Mouse (Mus musculus) adrenal gland, adult 2 months (tissue): ENCODE data around the gene Tmem236. TPM values are rescaled to one million over a fixed set of nuclear protein-coding genes. Genes with fewer than 3 reads are reported as not detected.

Source experiments
- DNase-seq: peaks from one replicate; pipeline ENCODE4 v3.0.0; 2021
- long read RNA-seq: library from polyadenylated mRNA; stranded (forward); transcript quantifications from one replicate; pipeline ENCODE4 v2.0.0, GENCODE M21; 2021
- polyA plus RNA-seq: library from polyadenylated mRNA; depleted of rRNA; stranded (reverse); fragments of >200 nt; gene quantifications from 2 replicates; pipeline ENCODE4 v1.2.3, GENCODE M21; 2012; rRNA removed
- total RNA-seq, 2 experiments: library from RNA; stranded (reverse); gene quantifications; 2 replicates each; pipeline ENCODE4 v1.2.3; 2021

The Tmem236 gene
- total RNA-seq (not detected), polyA plus RNA-seq (0.02 TPM in 1 of 2 replicates, not detected in the other)
- long read RNA-seq = 0 reads

DNA sequence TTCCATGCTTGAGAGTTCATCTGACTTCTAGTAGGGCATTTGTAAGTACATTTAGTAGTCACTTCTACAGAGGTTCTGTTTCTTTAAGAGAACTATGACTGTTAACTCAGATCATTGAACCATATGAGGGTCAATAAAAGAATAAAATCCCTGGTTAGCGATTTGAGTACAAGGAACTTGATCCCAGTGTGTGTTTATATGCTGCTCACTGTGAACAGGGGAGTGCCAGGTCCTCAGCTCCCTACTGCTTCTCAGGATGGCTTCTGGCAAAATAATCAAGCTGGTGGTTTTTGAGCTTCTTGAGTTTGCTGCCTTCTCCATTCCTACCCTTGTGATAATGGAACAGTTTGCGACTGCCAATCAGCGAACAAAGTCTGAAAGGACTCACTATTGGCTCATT lies at the start of gene Tmem236:
Gene Tmem236 (plus strand): TSS at position 190 of the 400 bp plus-strand sequence.
- no peak for DNase-seq

DNA sequence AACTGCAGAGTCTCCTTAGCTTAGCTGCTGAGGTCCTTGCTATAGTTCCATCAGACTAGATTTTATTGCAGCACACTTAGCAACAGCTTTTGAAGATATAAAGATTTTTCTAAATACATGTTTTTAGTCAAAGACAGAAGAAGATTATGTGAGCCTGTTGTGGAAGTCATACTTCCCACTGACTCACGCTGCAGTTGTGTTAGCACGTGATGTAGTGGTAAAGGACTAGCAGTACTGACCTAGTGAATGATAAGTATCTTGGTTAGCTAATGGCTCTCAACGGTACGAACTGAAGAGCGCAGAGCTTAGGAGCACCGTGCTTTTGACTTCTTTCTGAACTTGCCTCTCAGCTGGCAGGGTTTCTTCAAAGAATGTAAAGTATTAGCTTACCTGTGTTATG lies 47.9 kb upstream of the Tmem236 start:
- no peak for DNase-seq

DNA sequence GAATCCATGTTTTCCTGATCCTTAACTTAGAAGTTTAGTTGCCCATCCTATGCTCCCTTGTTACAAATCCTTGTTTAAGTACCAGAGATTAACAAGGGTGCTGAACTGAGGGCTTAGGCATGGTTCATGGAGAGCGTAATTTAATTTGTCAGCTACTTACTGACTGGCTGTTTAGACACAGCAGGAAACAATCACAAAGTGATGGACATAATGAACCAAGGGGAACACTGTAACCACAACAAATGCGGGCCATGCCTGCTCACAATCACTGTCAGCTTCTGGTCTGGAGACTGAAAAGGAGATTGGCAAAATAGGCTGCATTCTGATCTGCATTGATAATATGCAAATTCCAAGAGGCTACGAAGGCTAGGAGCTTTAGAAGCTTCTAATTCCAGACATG lies 46.7 kb upstream of the Tmem236 start:
- DNase-seq = no peak

DNA sequence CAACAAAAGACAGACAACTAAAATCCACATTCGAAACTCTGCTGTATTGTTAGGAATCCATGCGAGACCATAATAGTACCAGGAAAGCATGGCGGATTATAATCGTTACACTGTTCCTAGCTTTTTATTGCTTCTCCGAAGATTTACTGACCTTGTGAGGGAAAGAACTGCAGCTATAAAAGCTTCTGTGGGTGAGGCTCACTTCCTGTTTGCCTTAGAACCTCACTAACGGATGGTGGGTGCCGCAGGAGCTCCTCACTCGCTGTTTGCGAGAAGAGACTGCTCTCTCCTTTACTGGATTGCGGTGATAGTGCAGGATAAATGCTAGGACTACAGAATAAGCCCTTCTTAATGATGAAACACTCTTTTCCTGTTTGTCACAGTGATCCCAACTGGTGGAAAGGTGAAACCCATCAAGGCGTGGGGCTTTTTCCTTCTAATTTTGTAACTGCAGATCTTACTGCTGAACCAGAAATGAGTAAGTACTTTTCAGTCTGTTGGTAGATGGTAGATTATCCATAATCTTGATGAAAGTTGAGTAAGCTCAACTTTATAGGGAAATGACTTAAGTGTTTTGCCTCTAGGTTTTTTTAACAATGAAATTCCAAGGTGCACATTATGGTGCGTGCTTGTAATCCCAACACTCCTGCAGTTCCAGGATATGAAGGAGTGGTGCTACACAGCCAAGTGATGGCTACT lies 43.5 kb upstream of the Tmem236 start:
- DNase-seq = no peak

DNA sequence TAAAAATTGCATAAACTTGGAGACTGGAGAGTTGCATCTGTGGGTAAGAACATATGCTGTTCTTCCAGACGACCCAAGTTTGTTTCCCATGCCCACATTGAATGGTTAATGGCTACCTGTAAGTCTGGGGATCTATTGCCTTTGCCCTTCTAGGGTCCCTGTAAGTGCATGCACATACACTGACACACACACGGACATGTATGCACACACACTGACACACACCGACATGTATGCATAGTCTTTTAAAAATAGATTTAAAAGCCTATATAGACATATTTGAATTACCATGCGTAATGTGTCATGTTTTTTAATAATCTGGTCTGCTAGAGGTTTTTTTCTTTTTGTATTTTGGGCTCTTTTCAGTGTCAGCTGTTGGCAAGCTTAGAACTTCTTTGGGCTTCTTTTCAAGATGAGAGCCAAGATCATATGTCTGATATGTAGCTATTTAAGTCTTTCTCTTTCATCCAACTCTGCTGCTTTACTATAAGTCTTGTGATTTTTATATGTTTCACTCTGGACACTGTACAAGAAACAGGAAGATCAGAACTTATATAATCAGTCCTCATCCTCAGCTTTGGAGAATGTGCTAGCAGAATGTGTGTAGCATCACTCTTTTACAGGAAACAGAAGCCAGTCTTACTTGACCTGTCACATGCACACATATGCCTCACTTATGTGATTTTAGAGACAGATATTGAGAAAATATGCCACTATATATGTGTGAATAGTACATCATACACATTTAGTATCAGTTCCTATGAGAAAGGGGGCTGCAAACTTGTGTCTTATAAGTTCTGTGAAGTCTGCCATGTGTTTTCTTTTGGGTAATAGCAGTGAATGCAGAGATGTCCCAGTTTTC lies 41.6 kb upstream of the Tmem236 start:
- no peak for DNase-seq

DNA sequence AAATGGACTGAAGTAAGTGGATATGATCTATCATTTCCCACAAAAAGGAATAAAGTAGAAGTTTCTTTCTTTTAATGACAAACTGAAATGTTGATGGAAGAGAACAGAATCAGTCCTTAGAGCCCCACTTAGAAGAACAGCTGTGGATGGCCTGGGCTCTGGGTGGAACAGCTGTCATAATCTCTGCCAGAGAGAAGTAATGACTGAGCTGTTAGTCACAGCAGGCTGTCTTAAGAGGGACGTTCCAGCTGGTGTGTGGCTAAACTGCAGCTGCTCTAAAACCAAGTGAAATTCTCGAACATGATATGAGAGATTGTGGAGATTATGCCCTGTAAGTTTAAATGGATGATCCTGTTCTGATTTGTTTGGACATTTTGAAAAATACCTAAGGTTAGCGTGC lies 37.4 kb upstream of the Tmem236 start:
- DNase-seq = no peak

DNA sequence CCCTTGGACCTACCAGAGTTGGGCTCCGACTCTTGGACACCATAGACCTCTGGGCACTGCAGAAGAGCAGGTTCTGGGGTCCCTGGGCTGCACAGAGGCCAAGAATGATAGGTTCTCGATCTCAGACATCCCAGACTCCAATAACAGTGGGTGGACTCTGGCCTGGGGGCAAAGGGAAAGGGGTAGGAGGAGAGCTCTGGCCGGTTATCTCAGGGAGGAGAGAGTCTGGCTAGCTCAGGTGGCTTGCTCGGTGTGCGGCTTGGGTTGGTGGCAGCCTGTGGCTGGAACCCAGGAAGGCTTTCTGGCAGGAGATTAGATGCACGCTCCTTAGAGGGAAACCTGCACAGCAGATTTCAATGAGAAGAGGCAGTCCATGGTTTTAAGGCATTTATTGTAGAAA lies 34.7 kb upstream of the Tmem236 start:
- DNase-seq = no peak

DNA sequence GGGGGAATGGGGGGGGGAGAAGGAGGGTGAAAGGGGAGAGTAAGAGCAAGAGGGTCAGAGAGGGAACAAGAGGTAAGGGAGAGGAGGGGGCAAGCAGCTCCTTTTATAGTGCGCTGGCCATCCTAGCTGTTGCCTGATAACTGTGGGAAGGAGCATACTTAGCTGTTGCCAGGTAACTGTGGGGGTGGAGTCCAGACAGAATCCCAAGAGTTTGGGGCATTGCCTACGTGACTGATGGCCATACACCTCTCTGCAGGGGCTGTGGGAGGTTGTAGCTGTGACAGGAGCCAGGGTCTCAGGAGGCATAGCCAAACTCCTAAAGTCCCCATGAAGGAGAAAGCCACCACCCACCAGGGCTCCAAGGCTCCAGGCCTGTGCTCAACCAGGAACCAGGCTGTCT lies 34.3 kb upstream of the Tmem236 start:
- DNase-seq = no peak

DNA sequence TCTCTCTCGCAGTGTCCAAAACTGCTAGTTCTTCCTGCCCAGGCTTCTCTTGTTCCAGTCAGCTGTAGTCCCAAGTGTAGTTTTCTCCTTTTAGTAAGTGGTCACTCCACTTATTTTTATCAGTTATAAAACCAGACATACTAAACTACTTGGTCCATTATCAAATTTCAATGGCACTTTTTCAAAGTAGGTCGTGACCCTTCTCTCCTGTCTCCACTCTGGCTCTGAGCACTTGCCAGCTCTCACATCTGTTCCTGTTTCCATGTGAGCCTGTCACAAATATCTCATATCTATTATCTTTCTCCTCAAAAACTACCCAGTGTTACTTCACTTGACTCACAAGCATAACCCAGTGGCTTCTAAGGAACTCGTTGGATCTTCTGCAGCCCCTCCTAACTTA lies 29.0 kb upstream of the Tmem236 start:
- DNase-seq = no peak

DNA sequence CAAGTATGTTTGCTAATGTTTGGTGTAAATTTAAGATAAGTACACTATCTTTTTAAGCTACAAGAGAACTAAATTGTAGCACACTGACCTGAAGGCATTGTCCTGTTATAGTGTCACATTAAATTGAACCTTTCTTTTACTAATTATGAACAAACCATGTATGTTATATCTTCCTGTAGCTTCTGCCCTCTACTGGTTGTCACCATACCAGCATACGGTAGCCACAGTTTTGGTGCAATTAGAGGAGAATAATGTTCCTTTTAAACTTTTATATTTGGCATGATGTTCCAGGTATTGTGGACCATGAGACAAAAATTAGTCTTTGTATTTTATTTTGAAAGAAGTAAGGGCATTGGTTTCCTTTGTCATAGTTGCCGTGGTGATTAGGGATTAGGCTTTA lies 27.4 kb upstream of the Tmem236 start:
- no peak for DNase-seq

DNA sequence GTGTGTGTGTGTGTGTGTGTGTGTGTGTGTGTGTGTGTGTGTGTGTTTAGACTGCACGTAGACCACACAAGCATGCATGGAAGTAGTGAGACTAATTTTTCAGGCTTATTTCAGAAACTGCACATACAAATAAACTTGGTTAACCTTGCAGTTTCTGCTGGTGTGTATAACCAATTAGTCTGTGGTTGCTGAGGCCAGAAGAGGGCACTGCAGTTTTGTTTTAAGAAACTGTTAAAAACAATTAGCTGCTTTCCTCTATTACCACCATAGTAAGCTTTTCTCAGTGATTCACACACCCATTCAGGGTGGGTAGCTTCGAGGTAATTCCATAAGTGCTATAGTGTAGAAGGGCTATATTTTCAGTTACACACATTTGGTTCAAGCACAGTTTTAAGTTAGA lies 23.5 kb upstream of the Tmem236 start:
- no peak for DNase-seq

DNA sequence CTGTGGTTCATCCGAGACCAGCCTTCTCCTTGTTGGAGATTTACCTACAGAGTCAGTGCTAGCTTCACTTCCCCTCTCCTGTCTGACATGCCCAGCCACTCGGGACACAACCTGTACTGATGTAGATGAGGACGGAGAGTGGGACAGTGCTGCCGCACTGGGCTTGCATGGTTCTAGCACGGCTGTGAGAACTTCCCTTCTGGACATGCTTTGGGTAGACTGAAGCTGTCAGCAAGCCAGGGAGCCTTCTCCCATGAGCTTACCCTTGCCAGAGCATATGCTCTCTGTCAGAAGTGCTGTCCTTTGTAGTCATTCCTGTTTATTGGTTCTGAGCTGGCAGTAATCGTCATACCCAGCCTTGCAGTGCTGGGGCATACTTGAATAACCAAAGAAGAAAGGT lies 22.5 kb upstream of the Tmem236 start:
- no peak for DNase-seq

DNA sequence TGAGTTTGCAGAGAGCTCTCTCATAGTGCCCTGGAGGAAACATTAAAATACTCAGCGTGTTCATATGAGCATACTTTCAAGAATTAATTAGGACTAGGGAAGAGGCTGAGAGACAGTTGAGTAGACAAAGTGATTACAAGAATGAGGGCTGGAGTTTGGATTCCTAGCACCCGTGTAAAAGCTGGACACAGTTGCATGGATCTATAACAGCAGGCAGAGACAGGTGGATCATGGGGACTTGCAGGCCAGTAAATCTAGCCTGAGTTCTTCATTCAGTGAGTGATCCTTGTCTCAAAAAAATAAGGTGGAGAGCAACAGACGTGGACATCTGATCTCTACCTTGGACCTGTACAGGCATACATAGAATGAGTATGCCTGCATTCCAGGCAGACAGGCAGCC lies 15.3 kb upstream of the Tmem236 start:
- no peak for DNase-seq

DNA sequence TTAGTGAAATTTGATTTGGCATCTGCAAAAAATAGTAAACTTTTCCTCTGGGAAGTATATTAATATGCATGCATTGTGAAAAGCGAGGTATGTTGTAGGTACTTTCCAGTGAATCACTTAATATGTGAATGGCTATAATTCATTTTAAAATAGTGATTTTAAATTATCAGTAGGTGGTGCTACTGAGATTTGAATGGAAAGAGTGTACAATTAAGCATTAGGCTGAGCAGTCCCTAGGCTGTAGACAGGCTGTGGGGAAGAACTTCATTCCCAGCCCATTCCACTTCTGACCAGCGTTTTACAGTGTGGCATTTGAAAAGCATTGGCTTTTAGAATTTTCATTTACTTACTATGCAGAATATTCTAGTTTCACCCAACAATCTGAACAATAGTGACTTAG lies 14.6 kb upstream of the Tmem236 start:
- no peak for DNase-seq

DNA sequence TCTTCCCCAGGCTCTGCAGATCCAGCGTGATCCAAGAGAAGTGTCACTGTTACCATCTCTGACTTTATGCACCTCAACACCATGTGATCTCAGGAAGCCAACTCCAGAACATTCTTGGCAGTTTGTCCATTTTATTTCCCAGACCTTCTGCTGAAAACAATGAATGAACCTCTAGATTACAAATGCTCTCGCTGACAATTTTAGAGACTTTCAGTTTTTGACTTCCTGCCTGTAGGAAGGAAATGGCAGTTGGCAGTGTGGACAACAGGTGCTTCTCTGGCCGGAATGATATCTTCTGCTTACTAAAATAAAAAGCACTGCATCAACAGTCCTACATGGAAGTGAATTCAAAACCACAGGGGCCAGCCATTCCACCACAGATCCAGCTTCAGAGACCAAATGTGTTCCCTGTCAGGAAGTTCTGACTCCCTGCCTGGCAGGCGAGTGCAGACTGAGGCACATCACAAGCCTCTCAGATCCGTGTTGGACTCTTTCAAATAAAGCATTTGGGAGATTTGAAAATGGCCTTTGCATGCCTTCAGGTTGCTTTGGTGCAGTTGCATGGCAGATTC lies 9.8 kb upstream of the Tmem236 start:
- no peak for DNase-seq

DNA sequence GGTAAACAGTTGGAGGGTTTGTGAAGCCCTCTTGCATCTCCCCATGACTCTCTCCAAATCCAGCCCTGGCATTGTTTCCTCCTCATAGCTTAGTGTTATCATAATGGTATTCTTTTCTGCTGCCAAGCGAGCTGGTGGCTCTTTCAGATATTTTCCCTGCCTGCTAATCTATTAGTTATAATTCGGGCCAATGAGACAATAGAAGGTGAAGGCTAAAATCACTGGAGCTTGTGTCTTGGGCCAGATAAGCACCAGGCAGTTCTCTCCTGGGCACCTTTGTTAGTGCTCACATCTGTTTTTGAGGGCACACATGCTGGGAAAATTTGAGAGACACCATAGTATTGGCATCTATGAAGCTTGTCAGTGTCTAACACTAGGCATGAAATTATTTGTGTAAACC lies 9.3 kb upstream of the Tmem236 start:
- DNase-seq = no peak

DNA sequence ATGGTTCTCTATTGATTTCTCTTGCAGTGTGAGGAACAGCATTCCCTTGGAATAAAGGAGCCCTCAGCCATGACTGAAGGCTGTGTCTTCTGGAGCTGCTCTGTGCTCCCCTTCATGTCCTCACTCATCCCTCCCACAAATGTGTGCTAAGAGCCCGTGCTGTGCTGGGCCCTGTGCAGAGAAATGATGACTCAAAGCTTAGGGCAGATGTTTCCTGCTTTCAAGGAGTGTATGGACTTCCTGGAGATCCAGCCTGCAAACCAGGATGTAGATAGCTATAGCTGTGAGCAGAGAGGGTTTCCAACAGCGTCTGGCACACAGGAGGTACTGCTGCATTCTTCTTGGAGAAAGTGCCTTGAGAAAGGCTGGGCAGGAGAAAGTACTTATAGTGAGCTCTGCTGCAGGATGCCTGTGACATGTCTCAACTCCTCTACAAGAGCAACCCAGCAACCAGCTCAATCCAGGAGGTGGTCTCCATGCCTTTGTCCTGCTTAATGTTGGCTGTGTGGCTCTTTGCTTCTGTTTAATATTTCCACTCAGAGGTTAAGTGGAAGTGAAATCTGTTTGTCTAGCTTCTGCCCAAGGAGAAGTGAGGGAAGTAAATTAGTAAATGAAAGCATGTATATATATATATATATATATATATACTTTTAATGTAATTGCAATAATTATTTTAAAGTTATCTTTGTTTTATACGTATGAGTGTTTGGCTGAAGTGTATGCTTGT lies 8.5 kb upstream of the Tmem236 start:
- DNase-seq = peak; percentile 17

DNA sequence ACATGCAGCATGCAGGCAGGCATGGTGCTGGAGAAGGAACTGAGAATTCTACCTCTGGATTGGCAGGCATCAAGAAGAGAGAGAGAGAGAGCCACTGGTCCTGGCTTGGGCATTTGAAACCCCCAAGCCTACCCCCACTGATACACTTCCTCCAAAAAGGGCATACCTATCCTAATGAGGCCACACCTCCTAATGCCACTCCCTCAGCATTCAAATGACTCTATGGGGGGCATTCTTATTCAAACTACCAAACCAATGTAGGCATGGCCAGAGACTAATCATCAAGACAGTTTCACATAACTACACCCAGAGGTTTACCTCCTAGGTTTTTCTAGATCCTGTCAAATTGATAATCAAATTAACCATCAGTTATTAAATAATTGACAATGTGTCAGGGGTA lies 6.6 kb upstream of the Tmem236 start:
- DNase-seq = no peak

DNA sequence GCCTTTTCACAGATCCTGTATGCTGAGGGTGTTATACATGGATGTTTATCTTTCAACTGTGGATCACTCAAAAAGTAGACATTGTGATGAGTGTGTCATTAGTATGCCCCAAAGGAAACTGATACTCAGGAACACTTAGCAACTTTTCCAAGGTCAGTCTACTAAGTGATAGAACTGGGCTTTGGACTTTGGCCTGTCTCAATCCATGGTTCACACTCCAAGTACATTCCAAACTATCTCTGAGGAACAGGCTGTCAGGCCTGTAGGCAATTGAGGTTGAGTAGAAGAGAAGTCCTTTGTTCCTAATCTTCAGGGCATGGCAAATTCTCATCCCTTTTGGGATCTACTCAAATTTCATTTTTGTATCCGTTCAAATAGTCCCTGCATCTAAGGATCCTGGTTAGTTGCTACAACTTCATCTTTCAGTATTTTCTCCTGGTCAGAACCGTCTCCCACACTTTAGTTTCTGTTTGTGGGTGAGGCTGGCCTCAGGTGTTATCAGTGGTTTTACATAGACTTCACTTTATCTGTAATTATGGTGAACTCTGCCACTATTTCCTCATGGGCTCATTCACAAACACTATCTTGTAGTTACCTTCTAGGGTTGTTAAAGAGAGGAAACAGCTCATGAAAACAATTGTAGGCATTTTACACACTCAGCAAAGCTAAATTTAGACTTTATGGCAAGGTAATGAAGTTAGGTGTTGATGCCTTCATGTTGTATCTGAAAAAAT lies 2.3 kb downstream of the Tmem236 start:
- no peak for DNase-seq

DNA sequence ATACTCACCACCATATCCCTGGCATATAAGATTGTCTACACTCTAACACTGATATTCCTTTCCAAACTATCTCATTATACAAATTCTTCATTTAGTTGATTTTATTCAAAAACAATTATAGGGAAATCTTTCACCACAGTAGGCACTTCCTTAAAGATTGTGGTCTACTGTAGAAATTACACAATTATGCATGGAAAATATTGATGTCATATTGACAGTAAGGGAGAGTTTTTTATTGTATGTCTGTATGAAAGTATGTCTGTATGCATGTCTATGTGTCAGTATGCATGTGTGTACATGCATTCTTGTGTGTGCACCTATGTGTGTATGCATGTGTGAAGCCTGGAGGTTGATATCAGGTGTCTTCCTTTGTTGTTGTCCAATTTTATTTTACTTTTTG lies 10.1 kb downstream of the Tmem236 start:
- no peak for DNase-seq

DNA sequence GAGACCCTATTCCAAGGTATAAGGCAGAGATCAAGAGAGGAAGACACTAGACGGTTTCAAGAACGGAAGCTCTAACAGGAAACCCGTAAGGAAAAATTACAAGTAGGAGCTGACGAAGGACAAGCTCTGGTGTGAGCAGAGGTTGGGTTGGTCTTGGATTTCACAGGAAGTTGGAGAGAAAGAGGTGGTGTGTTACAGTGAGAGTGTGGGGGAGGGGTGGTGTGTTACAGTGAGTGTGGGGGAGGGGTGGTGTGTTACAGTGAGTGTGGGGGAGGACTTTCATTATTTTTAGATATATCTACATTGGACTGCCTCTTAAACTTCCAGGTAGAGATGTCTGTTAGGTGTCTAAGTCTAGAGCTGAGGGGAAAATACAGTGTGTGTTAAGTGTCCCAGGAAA lies 16.4 kb downstream of the Tmem236 start:
- no peak for DNase-seq

DNA sequence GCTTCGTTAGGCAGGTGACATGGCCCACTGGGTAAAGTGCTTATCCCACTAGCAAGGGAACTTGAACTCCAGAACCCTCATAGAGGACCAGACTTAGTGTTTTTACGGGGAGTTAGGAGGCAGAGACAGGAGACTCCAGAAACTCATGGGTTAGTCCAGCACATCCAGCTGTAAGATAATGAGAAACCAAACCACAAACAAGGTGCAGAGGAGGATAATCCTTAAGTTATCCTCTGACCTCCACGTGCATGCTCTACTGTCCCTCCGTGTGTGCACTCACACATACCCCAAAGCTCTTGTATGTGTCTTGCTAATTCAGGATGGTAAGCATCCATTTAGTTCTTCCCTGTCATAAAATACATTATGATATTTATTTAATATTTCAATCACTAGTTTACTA lies 17.3 kb downstream of the Tmem236 start:
- DNase-seq = no peak
